Mouse (Mus musculus) neural tube, embryonic 15.5 days (tissue): ENCODE data around the gene 2610507B11Rik. TPM values are rescaled to one million over a fixed set of nuclear protein-coding genes. Genes with fewer than 3 reads are reported as not detected.

Source experiments
- ATAC-seq: fragments of 200-750 bp; cut with Nextera tagmentation; 2 replicates; pipeline ENCODE4 v1.8.0; 2017; ENCODE audit warnings: mild to moderate bottlenecking, moderate TSS enrichment, moderate library complexity; ENCODE audit not compliant: low FRiP score
- H3K27ac ChIP-seq: fragments of 300-500 bp; sonication (generic); replicated peaks from 2 replicates; pipeline ENCODE4 v1.5.1; 2015; ENCODE audit warnings: mild to moderate bottlenecking, inconsistent platforms
- H3K27me3 ChIP-seq: fragments of 300-500 bp; sonication (generic); replicated peaks from 2 replicates; pipeline ENCODE4 v1.6.1; 2015; ENCODE audit warnings: inconsistent platforms
- H3K36me3 ChIP-seq: fragments of 300-500 bp; sonication (generic); 2 replicates; pipeline ENCODE4 v1.6.1; 2015; ENCODE audit warnings: inconsistent platforms
- H3K4me1 ChIP-seq: fragments of 300-500 bp; sonication (generic); 2 replicates; pipeline ENCODE4 v1.6.1; 2015; ENCODE audit warnings: inconsistent platforms
- H3K4me2 ChIP-seq: fragments of 300-500 bp; sonication (generic); 2 replicates; pipeline ENCODE4 v1.6.1; 2015; ENCODE audit warnings: inconsistent platforms, mild to moderate bottlenecking, moderate library complexity
- H3K4me3 ChIP-seq: fragments of 300-500 bp; sonication (generic); replicated peaks from 2 replicates; pipeline ENCODE4 v1.5.1; 2015; ENCODE audit warnings: mild to moderate bottlenecking, inconsistent platforms
- H3K9ac ChIP-seq: fragments of 300-500 bp; sonication (generic); replicated peaks from 2 replicates; pipeline ENCODE4 v1.6.1; 2015; ENCODE audit warnings: mild to moderate bottlenecking, inconsistent platforms
- H3K9me3 ChIP-seq: fragments of 300-500 bp; sonication (generic); replicated peaks from 2 replicates; pipeline ENCODE4 v1.6.1; 2016; ENCODE audit warnings: inconsistent platforms
- WGBS: fragments of 180-500 bp; shearing (Covaris S2); methylation state at CpG from one replicate; pipeline ENCODE4 v1.1.7; 2015; ENCODE audit warnings: mixed read lengths; 5-methylcytosine and 5-hydroxymethylcytosine counted together
- polyA plus RNA-seq: library from polyadenylated mRNA; unstranded; fragments of >200 nt; fragmentation: Nextera tagmentation; extraction: Ambion mirVana; gene quantifications from 2 replicates; pipeline ENCODE4 v1.2.1, GENCODE M21; 2015

The 2610507B11Rik gene
- polyA plus RNA-seq, 1 experiment from 2014 or later = 56.5 TPM

DNA sequence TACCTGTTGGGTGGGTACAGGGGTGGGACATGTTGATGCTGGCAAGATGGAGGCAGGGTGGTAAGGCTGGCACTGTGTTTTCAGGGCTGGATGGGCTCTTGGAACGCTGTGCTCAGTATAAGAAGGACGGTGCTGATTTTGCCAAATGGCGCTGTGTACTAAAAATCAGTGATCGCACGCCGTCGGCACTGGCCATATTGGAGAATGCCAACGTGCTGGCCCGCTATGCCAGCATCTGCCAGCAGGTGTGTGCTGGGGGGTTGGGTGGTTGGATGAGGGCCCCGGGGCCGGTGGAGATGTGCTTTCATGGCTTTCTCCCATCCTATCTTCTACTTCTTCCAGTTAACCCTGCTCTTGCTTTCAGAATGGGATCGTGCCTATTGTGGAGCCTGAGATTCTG is 63.4 kb downstream of the 2610507B11Rik start:
- no peaks in the 10 kb centered on the region for H3K27me3 ChIP-seq
- peak overlapping the region; percentile 52 for H3K4me2 ChIP-seq
- no peaks in the 10 kb centered on the region for H3K36me3 ChIP-seq
- 84% methylated on average over 12 of the region's 12 CpGs for WGBS
- no peak overlapping the region for H3K9ac ChIP-seq
- no peaks in the 10 kb centered on the region for H3K9me3 ChIP-seq
- no peak for ATAC-seq
- H3K4me1 ChIP-seq = peaks cover 34% of the 10 kb centered on the region
- H3K27ac ChIP-seq = peak overlapping the region; percentile 82
- H3K4me3 ChIP-seq = peak overlapping the region; percentile 32

DNA sequence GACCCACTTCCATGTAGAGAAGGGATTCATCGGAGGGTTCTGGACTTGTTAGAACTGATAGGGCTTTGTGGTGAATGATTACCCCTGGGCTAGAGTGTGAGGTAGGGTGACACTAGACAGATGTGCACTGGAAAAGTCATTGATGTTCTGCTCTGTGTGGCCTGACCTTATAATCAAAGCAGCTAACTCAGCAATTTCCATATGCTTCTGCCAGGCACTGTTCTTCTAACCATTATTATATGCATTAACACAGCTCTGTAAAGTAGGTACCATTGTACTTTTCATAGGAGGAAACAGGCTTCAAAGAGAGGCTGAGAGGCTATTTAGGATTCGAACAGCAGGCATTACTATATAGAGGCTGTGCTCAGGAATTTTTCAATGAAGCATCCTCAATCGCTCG is 65.7 kb downstream of the 2610507B11Rik start:
- Histone ChIP-seq H3K36me3 (no peaks in the 10 kb centered on the region), H3K4me1 (peaks cover 32% of the 10 kb centered on the region), H3K9me3 (no peaks in the 10 kb centered on the region), H3K9ac (no peak overlapping the region), H3K27ac (no peak overlapping the region), H3K4me2 (no peak overlapping the region), H3K4me3 (no peak overlapping the region), H3K27me3 (no peaks in the 10 kb centered on the region)
- no peak for ATAC-seq
- WGBS = 91% methylated on average over 4 of the region's 4 CpGs

DNA sequence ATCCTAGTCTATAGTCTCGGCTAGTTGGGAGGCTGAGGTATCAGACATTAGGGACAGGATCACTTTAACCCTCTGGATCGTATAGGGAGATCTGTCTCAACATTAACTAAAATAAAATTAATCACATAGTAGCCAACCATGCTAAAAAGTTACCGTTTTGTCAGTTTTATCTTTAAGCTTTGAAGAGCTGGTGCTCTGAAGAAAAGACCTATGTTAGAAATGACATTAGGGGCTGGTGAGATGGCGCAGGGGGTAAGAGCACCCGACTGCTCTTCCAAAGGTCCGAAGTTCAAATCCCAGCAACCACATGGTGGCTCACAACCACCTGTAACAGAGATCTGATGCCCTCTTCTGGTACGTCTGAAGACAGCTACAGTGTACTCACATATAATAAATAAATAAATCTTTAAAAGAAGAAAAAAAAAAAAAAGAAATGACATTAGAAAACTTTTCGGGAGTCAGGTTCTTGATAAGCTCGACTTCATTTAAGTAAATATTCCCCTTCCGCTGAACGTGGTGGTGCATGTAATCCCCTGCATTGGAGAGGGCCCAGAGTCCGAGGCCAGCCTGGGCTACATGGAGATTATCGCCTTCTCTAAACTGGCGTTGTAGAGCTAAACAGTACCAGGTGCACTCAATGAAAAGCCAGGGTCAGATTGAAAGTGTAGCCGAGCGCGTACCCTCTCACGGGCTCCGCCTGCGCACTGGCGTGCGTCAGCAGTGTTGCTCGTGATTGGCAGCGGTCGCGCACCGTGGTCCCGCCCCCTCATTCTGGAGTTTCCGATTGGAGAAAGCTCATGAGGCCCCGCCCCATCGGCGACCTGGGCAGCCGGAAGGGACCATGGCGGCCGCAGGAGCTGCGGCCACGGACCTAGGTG is 66.3 kb downstream of the 2610507B11Rik start, which contains the start of gene Pigs:
Pigs (plus strand) TSS at position 782 of the 878 bp plus-strand sequence.
- 13% methylated on average over 37 of the region's 37 CpGs for WGBS
- Histone ChIP-seq H3K27me3 (no peaks in the 10 kb centered on the region), H3K4me3 (peak within 1 kb of the TSS; percentile 68), H3K9ac (peak within 1 kb of the TSS; percentile 78), H3K36me3 (peaks cover 5% of the 10 kb centered on the region), H3K27ac (peak within 1 kb of the TSS; percentile 73), H3K4me1 (peaks cover 26% of the 10 kb centered on the region), H3K9me3 (no peaks in the 10 kb centered on the region), H3K4me2 (peak within 1 kb of the TSS; percentile 81)
- peak; percentile 95 for ATAC-seq

DNA sequence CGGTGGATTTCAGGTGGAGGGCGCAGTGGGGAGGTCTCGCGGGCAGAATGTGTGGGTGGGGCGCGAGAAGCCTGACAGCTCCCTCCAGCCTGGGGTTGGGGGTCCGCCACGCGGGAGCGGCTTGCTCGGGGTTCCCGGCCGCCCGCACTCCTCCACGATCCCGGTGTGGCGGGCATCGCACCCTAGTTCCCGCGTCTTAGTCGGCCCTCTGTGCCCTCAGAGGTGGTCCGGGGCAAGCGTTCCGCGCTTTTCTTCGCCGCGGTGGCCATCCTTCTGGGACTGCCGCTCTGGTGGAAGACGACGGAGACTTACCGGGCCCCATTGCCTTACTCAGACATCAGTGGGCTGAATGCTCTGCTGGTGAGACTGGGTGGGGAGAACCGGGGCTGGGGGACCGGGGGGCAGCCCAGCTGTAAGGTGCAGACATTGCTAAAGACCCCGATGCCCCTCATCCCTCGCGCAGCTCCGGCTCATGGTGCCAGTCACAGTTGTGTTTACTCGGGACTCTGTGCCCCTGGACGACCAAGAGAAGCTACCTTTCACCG is 67.0 kb downstream of the 2610507B11Rik start:
- H3K4me1 ChIP-seq = peaks cover 20% of the 10 kb centered on the region
- peak overlapping the region; percentile 42; the same call in 1 of the 2 replicates for H3K27ac ChIP-seq
- under 1% methylated on average over 40 of the region's 41 CpGs for WGBS
- peak overlapping the region; percentile 78 for H3K9ac ChIP-seq
- H3K4me2 ChIP-seq = peak overlapping the region; percentile 81
- peaks cover 12% of the 10 kb centered on the region for H3K36me3 ChIP-seq
- no peaks in the 10 kb centered on the region for H3K27me3 ChIP-seq
- H3K4me3 ChIP-seq = peak overlapping the region; percentile 68
- no peaks in the 10 kb centered on the region for H3K9me3 ChIP-seq
- ATAC-seq = peak; percentile 71

DNA sequence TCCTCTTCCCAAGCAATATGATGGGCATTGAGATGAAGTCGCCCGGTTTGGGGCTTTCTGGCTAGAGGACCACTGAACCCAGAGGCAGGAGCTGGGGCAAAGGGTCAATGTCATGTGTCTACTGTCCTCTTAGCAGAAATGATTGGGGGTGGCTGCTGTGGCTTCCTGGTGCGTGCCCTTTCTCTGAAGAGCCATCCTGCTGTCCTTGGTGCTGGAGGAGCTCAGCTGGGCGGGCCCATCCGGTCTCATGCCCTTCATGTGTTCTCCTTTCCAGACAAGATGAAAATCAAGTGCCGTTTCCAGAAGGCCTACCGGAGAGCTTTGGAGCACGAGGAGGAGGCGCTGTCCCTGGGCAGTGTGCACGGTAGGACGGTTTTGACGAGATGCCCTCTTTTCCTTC is 71.1 kb downstream of the 2610507B11Rik start:
- Histone ChIP-seq H3K36me3 (peaks cover 42% of the 10 kb centered on the region), H3K27me3 (no peaks in the 10 kb centered on the region), H3K4me3 (no peak overlapping the region), H3K4me1 (peaks cover 12% of the 10 kb centered on the region), H3K4me2 (no peak overlapping the region), H3K9ac (no peak overlapping the region), H3K9me3 (no peaks in the 10 kb centered on the region), H3K27ac (no peak overlapping the region)
- 95% methylated on average over 12 of the region's 12 CpGs for WGBS
- ATAC-seq = no peak

DNA sequence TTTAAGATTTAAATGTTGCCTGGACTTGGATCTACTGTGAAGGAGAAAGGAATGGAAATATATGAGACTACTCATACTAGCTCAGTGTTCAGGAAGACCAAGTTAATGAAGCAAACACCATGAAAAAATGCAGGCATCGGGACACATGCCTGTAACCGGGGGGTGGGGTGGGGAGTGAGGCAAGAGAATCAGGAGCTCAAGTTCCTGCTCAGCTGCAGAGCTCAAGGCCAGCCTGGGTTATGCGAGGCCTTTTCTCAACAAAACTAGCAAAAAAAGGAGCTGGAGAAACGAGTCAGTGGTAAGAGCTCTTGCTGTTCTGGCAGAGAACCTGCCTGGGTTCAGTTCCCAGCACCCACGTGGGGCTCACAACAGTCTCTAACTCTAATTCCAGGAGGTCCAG is 72.4 kb downstream of the 2610507B11Rik start:
- WGBS = 92% methylated on average over 5 of the region's 5 CpGs
- H3K27ac ChIP-seq = no peak overlapping the region
- H3K9ac ChIP-seq = no peak overlapping the region
- no peak overlapping the region for H3K4me2 ChIP-seq
- no peak for ATAC-seq
- peaks cover 51% of the 10 kb centered on the region for H3K36me3 ChIP-seq
- H3K4me3 ChIP-seq = no peak overlapping the region
- peaks cover 8% of the 10 kb centered on the region for H3K4me1 ChIP-seq
- H3K9me3 ChIP-seq = no peaks in the 10 kb centered on the region
- no peaks in the 10 kb centered on the region for H3K27me3 ChIP-seq

DNA sequence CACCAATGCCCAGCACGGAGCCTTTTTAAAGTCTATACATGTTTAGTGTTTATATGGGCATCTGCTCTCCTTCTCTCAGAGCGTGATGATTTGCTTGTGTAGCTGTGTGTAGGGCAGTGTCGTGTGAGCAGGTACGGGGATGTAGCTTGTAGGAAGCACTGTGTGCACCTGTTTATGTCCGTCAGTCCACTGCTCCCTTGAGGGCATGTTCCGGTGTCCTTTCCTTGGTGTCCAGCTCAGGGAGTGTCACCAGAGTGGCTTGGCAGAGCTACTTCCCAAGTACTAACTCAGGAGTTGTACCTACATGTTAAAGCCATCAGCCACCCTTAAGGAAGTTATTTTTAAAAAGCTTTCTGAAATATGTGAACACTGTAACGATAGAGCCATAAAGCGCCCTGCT is 75.5 kb downstream of the 2610507B11Rik start:
- ATAC-seq = no peak
- H3K9me3 ChIP-seq = no peaks in the 10 kb centered on the region

More for the DNA sequence above, 75.5 kb downstream of the 2610507B11Rik start:
- Histone ChIP-seq H3K27me3 (no peaks in the 10 kb centered on the region), H3K4me2 (no peak overlapping the region), H3K9ac (no peak overlapping the region), H3K27ac (no peak overlapping the region), H3K36me3 (peaks cover 76% of the 10 kb centered on the region), H3K4me1 (no peaks in the 10 kb centered on the region), H3K4me3 (no peak overlapping the region)
- WGBS = 97% methylated on average over 8 of the region's 8 CpGs

Other genes with a start within 250 kb of the 2610507B11Rik start
- 48.2 and 55.3 TPM in 2 replicates for gene Dhrs13, start 229.5 kb upstream of the 2610507B11Rik start, polyA plus RNA-seq
- gene Flot2, start 223.8 kb upstream of the 2610507B11Rik start, polyA plus RNA-seq = 121 and 132 TPM in 2 replicates
- gene Eral1, start 181.4 kb upstream of the 2610507B11Rik start, polyA plus RNA-seq = 30.1 and 30.9 TPM in 2 replicates
- 22.2 and 24.2 TPM in 2 replicates for gene Fam222b, start 167.1 kb upstream of the 2610507B11Rik start, polyA plus RNA-seq
- gene Traf4, start 96.2 kb upstream of the 2610507B11Rik start, polyA plus RNA-seq = 82.1 and 85.4 TPM in 2 replicates
- 7.0 and 9.7 TPM in 2 replicates for gene Nek8, start 85.1 kb upstream of the 2610507B11Rik start, polyA plus RNA-seq
- gene Tlcd1, start 85.0 kb upstream of the 2610507B11Rik start, polyA plus RNA-seq = 19.3 and 20.0 TPM in 2 replicates
- 774 and 869 TPM in 2 replicates for gene Rpl23a, start 78.2 kb upstream of the 2610507B11Rik start, polyA plus RNA-seq
- gene Rab34, start 73.3 kb upstream of the 2610507B11Rik start, polyA plus RNA-seq = 66.1 and 71.0 TPM in 2 replicates
- 3.3 and 4.8 TPM in 2 replicates for gene Proca1, start 68.4 kb upstream of the 2610507B11Rik start, polyA plus RNA-seq
- 93.2 and 97.1 TPM in 2 replicates for gene Sdf2, start 16.0 kb upstream of the 2610507B11Rik start, polyA plus RNA-seq
- 22.9 and 25.1 TPM in 2 replicates for gene Supt6, start 15.8 kb upstream of the 2610507B11Rik start, polyA plus RNA-seq
- 0.40 and 0.42 TPM in 2 replicates for gene BC030499, start 29.1 kb downstream of the 2610507B11Rik start, polyA plus RNA-seq
- 6.5 and 13.1 TPM in 2 replicates for gene Spag5, start 39.8 kb downstream of the 2610507B11Rik start, polyA plus RNA-seq
- 328 and 382 TPM in 2 replicates for gene Aldoc, start 61.2 kb downstream of the 2610507B11Rik start, polyA plus RNA-seq
- 83.2 and 86.4 TPM in 2 replicates for gene Pigs, start 66.7 kb downstream of the 2610507B11Rik start, polyA plus RNA-seq
- gene Unc119, start 81.7 kb downstream of the 2610507B11Rik start, polyA plus RNA-seq = 84.3 and 88.3 TPM in 2 replicates
- gene Foxn1, start 124.8 kb downstream of the 2610507B11Rik start, polyA plus RNA-seq = 11.8 TPM in 1 of 2 replicates, not detected in the other
- gene Slc13a2, start 160.5 kb downstream of the 2610507B11Rik start, polyA plus RNA-seq = 0.42 TPM in 1 of 2 replicates, not detected in the other
- gene Slc46a1, start 203.9 kb downstream of the 2610507B11Rik start, polyA plus RNA-seq = 23.4 and 26.0 TPM in 2 replicates
- 38.8 and 49.0 TPM in 2 replicates for gene Sarm1, start 236.0 kb downstream of the 2610507B11Rik start, polyA plus RNA-seq
- 151 and 156 TPM in 2 replicates for gene Vtn, start 237.3 kb downstream of the 2610507B11Rik start, polyA plus RNA-seq
- gene Sebox, start 241.7 kb downstream of the 2610507B11Rik start, polyA plus RNA-seq = 0.12 TPM in 1 of 2 replicates, not detected in the other